Mouse (Mus musculus) lung, adult 2 months (tissue): ENCODE measurements around the gene Dtx3l.

ENCODE experiments used
- CTCF ChIP-seq: fragments of 200-500 bp; IDR thresholded peaks from 2 replicates; pipeline ENCODE4 v1.5.1; 2011; ENCODE audit warnings: mild to moderate bottlenecking, low read length, control low read depth; ENCODE audit not compliant: insufficient read depth
- POLR2A ChIP-seq: fragments of 200-500 bp; IDR thresholded peaks from 2 replicates; pipeline ENCODE4 v1.6.1; 2011; ENCODE audit warnings: low read depth, mild to moderate bottlenecking, control low read depth, low read length, borderline replicate concordance; ENCODE audit errors: extremely low read depth

DNA sequence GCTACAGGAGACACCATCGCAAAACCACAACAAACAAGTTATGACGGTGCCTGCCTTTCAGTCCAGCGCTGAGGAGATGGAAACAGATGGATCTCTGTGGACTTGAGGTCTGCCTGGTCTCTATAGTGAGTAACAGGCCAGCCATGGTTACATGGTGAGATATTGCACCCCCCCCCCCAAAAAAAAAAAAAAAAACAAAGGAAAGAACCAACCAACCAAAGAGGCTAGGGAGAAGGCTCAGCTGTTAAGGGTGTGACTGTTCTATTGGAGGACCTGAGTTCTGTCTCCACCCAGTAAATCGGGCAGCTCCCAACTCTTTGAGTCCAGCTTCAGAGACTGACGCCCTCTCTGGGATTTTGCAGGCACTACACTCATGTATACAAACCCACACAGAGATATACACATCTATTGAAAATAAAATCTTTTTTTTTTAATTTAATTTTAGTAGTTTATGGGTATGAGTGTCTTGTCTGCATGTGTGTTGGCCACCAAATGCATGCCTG, 13.7 kb upstream of the Dtx3l start:
- no peak for TF ChIP-seq POLR2A
- TF ChIP-seq CTCF, result no peak
